Mouse (Mus musculus) urinary bladder, postnatal 10 days (tissue): Measurements from ENCODE around the gene Chaf1a.
"Not testable (repeated sequence)": the region's sequence is repeated elsewhere in the genome, so short reads cannot be mapped to it uniquely, and the experiment has no call there.

Experiments
- DNase-seq: peaks from one replicate; pipeline ENCODE4 v3.0.0; 2022; ENCODE audit warnings: low spot score

Gene Chaf1a

DNA sequence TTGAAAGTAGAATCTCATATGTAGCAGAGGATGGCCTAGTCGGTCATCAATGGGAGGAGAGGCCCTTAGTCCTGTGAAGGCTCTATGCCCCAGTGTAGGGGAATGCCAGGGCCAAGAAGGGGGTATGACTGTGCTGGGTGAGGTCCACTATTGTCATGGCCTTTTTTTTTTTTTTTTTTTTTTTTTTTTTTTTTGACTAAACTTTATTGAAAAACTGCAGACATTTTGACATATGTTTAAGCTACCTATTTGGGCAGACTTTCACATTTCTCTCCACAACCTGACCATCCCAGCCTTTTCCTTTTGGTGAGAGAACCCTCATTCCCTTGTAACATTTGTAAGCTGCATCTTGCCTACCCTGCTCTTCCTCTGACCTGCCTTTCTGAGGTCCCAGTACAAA is 52.1 kb downstream of the Chaf1a start:
- DNase-seq = no peak

DNA sequence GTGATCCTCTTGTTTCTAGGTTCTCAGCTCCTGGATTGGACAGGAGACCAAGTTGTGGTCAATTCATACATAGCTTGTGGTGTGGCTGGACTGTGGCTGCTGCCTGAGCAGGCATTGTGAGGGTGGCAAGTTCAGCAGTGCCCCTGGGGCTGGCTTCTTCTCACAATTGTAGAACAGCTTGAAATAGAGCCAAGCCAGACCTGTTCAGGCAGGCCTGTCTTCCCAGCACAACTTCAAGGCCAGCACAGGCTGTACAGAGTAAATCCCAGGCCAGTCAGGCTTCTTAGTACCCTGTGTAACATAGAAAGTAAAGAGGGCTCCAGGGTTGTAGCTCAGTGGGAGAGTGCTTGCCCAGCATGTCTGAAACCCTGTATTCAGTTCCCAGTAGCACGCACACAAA is 52.6 kb downstream of the Chaf1a start:
- no peak for DNase-seq

DNA sequence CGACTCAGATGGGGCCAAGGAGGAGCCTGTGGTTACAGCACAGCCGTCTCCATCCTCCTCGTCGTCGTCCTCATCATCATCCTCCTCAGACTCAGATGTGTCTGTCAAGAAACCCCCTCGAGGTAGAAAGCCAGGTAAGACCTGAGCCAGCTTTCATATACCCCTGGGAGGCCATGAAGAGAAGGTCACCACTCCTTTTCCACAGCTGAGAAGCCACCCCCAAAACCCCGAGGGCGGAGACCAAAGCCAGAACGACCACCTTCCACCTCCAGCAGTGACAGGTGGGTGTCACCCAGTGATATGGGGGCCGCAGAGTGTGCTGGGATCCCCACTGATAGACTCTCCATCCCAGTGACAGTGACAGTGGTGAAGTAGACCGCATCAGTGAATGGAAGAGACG is 56.6 kb downstream of the Chaf1a start:
- DNase-seq = no peak

DNA sequence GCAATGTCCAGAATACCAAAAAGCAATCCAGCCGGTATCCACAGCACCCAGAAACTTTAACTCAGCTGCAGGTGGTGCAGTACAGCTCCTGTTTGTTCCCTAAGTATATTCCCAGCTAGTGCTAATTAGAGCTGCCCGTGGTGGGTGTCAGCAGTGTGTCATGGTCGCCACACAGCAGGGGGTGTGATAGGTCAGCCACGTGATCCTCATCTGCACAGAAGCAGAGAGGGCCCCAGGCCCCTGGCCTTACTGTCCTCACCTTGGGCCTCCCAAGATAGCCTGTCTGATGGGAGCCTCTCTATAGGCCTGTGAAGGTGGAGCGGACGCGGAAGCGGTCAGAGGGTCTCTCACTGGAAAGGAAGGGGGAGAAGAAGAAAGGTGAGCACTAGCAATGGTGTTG is 57.9 kb downstream of the Chaf1a start:
- no peak for DNase-seq

DNA sequence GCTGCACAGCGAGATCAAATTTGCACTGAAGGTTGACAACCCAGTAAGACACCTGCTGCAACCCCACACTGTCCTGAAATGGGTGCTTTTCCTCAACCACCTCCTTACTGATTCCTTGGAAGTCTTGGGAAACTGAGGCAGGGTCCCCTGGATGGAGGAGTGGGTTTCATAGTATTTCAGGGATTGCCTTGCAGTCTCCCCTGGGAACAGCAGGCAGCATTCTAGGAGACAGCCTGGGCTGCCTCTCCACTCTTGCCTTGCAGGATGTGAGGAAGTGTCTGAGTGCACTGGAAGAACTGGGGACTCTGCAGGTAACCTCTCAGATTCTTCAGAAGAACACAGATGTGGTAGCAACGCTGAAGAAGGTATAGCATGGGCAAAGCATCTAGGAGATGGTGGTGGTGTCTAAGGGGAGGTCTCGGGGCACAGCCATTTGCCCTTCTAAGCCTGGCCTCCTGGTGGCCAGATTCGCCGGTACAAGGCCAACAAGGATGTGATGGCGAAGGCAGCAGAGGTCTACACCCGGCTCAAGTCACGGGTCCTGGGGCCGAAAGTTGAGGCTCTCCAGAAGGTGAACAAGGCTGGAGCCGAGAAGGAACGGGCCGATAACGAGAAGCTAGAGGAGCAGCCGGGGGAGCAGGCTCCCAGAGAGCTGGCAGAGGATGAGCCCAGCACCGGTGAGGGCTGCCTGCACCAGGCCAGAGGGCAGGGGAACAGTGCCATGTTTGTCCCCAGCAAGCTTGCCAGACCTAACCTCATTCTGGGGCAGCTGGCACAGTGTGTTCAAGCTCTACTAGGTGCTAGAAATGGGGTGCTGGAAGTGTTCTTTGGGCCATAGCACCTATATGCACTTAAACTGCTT is 58.7 kb downstream of the Chaf1a start:
- no peak for DNase-seq

DNA sequence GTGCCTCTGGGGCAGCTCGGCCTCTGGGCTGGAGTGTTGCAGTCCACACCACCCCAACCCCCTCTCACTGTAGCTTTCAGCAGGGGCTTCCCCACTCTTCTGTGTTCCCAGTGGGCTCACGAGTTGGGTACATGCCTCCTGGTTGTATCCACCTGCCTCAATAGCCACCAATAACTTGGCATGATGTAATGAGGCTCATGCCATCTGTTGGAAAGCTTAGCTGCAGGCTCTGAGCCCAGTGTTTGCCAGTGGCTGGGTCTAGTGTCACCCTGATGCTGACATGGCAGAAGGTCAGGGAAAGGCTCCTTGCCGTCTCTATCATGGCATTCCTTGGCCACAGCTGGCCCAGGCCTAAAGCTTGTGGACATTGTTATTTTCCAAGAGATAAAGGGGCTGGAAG is 60.6 kb downstream of the Chaf1a start:
- DNase-seq = no peak

DNA sequence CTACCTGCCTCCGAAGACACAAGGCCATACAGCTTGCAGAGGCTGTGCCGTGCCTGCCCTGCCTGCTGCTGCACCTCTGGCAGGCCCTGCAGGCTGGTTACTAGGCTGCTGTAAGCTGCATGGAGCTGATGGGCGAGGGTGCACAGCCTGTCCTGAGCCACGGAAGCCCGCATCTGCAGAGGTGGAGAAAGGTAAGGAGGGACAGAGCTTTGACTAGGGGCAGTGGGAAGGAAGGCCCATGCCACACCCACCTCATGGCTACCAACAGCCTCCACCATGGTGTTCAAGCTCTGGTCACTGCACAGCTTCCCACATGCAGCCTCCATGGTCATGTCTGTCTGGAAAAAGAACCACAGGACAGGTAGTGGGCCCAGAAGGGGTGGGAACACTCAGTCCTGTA is 61.9 kb downstream of the Chaf1a start:
- DNase-seq = no peak

DNA sequence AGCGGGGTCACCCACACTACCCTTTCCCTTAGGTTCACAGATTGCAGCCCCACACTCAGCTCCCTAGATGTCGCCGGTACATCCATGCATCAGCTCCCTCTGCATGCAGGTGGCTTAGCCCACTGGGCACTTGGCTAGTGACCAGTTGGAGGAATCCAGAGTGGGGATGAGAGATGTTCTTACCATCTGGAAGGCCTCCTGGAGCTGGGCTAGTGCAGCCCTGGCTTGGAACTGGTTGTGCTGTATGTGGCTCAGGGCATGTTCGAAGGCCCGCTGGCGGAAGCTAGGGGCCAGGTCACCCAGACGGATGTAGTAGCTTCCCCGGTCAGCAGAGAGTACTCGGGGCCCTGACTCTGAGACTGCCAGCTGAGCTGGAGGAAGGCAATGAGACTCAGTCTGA is 62.7 kb downstream of the Chaf1a start:
- no peak for DNase-seq

DNA sequence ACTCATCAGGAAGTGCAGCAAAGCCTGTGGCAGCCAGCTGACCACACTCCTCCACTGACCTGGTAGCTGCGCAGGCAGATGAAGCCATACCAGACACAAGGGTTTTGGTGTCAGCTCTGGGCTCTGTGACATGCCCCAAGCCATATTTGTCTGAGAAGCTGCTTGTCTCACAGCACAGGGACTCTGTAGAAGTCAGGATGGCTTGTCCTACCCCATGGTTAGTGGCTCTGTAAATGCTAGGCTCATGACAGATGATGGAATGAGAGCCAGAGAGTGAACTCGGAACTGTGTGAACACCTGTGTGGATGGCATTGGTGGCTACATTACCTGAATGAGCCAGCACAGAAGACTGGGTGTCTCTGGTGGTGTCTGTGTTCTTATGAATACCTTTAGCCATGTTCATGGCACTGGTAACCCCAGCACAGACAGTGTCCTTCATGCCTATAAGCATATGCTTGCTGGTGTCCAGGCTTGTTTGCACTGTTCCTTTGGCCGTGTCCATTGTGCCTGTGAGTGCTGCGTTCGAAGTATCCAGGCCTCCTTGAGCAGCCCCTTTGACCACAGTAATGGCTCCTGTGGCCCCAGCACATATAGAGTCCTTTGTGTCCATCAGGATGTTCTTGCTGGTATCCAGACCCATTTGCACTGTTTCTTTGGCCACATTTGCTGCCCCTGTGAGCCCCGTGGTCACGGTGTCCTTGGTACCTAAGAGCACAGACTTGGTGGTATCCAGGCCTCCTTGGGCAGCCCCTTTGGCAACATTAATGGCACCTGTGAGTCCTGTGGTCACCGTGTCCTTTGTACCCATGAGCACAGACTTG is 63.4 kb downstream of the Chaf1a start:
- no peak for DNase-seq

DNA sequence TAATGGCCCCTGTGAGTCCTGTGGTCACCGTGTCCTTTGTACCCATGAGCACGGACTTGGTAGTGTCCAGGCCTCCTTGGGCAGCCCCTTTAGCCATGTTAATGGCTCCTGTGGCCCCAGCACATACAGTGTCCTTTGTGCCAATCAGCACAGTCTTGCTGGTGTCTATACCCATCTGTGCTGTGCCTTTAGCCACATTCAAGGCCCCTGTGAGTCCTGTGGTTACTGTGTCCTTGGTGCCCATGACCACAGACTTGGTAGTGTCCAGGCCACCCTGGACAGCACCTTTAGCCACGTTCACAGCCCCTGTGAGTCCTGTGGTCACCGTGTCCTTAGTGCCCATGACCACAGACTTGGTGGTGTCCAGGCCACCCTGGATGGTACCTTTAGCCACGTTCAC is 64.6 kb downstream of the Chaf1a start:
- DNase-seq = not testable (repeated sequence)

DNA sequence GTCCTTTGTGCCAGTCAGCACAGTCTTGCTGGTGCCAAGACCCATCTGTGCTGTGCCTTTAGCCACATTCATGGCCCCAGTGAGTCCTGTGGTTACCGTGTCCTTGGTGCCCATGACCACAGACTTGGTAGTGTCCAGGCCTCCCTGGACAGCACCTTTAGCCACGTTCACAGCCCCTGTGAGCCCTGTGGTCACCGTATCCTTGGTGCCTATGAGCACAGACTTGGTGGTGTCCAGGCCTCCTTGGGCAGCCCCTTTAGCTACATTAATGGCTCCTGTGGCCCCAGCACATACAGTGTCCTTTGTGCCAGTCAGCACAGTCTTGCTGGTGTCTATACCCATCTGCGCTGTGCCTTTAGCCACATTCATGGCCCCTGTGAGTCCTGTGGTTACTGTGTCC is 66.2 kb downstream of the Chaf1a start:
- DNase-seq = not testable (repeated sequence)

DNA sequence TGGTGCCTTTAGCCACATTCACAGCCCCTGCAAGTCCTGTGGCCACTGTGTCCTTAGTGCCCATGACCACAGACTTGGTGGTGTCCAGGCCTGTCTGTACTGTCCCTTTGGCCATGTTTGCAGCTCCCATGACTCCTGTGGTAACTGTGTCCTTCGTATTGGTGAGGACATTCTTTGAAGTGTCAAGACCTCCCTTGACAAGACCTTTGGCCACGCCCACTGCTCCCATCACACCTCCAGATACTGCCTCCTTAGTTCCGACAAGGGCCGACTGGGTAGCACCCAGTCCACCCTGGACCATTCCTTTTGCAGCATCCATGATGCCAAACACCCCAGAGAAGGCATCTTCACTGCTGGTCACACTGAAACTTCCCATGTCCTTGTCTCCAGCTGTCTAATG is 66.7 kb downstream of the Chaf1a start:
- DNase-seq = no peak

DNA sequence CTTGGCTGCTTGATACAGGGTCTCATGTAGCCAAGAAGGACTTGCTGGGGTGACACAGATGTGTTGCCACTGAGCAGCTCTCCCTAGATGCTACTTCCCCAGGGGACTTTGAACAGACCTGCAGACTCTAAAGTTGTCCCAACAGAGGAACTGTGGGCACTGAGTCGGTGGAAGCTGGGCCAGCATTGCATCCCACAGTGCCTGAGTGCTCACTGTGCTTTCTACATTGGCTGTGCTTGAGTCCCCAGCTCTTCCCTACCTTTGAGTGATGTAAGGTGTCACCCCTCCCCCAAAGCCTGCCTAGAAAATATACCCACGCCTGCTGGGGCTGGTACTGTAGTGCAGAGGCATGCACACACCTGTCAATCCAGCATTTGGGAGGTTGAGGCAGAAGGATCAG is 67.5 kb downstream of the Chaf1a start:
- DNase-seq = no peak

DNA sequence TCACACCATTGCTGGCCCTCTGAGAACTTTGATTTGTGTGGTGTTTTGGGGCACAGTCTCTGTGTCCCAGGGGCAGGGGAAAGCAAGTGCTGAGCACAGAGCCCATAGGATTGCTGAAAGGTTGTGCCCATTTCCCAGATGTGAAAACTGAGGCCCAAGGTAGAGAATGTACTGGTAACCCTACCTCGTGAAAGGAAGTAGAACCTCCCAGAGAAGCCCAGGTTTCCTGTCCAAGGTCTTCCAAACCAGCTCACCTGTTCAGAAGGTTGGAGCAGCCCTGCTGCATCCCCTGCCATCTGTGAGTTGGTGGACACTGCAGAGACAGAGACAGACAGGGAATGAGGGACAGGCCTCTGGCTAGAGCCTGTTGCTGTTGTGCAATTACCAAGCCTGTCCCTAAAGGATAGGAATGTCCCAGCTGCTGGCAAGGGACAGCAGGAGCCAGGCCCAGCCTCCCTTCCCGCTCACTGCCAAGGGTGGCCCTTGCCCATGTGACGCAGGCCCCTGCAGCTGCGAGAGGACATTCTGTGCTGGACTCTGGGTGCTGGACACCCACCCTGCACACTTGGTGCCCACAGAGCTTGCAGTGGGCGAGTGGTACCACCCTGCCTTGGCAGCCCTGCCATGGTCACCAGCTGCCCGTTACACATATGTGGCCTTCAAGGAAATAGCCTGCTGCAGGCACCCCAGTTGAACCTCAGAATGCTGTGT is 68.2 kb downstream of the Chaf1a start:
- DNase-seq = no peak

DNA sequence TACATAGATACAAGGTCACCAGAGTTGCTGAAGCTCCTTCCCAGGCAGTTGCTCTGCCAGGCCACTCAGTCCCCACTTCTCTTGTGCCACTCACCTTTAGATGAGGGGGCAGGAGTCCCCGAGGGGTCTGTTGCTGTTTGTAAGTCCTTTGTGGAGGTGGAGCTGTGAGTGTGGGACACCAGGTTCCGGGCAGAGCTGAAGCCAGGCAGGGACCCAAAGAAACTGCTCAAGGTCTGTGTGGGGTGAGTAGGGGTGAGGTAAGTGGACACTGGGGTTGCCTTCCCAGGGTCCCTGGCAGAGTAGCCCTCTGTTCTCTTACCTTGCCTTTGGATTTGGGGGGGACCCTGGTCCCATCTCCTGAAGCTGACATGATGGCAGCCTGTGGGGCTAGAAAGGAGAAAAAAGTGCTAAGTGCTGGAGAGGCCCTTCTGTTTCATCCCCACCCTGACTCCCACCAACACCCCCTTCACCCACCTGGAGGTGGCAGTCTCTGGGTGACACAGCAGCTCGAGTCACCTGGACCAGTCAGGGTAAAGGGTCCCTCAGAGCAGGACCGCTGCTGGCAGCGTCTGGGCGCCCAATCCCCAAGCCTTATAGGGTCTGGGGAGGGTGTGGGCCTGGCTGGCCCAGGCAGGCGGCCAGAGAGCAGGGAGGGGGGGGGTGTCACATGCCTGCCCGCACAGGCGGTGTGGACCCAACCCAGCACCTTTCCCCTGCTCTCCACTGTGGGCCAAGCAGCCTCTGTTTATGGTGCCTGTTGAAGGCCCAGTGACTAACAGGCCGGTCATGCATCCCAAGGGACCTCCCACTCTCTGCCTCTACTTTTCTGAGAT is 69.2 kb downstream of the Chaf1a start, which contains the start of gene Plin4:
Gene Plin4 (minus strand): TSS at position 585 of the 833 bp plus-strand sequence.
- no peak for DNase-seq

DNA sequence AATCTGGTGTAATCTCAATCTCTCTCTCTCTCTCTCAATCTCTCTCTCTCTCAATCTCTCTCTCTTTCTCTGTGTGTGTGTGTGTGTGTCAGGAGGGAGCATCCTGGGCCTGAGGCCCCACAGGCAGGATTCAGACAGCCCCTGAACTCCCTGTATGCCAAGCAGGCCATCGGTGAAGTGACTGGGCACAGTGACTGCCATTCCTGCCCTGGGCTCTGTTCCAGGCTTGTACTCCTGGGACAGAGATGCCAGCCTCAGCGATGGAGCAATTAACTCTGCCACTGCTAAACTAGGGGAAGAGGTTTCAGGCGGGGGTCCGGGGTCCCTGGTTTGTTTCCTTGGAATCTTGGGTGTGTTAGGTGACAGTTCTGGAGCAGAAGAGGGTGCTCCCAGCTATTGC is 70.3 kb downstream of the Chaf1a start:
- DNase-seq = no peak

DNA sequence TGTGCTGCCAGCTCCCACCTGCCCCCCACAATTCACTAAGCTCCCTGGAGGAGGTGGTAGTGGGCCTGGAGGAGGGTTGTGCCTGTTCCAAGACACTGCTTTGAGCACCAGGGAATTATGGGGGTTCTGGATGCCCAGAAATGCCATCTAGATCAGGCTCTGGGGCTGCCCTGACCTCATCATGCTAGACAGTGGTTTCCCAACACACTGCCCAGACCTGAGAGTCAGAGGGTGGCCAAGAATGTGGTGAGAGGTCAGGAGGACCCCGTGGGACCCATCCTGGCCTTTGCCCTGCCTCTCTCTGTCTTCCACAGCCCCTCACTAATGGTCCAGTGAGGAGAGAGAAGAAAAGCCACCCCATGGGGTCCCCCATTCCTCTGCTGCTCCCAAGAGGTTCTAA is 70.8 kb downstream of the Chaf1a start:
- DNase-seq = no peak

DNA sequence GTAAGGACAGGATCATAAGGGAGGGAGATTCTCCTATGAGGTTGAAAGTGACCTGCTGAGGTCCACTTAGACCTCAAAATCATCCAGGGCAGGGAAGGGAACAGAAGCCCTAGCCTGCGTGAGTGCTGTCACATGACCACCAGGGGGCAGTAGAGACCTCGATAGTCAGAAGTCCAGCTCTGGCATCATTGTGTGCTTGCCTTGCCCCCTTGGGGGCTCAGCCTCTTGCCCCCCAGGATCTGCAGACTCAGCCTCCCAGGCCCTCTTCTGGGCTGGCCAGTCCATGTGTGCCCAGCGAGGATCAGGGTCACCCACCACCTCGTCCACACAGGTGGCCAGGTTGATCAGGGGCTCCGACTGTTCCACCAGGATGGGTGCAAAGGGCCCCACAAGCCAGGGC is 71.6 kb downstream of the Chaf1a start:
- DNase-seq = no peak

DNA sequence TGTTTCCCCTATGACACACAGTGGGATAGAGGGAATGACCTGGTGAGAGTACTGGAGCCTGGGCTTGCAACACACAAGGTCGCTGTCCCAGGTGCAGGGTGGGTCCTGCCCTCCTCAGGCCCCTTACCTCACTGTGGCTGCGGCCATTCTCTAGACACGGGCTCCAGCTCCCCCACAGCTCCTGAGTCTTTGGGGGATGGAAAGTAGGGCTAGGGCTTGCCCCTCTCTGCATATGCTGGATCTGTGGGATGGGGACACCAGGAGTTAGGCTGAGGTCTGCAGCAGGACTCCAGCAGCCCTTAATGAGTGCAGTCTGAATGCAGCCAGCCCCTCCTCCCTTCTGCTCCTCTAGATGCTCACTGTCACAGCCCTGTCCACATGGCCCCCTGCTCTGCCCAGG is 72.5 kb downstream of the Chaf1a start:
- no peak for DNase-seq

DNA sequence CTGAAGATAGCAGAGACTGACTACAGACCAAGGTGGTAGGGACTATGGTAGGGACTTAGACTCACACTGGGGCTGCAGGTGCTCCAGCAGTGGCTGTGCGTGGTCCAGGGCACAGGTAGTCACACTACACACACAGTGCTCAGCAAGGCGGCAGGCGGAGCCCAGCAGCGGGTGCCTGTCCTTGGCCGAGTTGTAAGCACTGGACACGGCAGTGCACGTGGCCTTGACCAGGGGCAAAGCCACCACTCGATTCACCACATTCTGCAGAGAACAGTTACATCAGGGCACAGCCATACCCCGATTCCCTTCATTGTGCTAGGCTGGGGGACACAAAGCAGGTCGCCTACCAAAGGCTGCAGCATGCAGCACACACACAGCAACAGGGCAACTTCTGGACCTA is 76.0 kb downstream of the Chaf1a start:
- DNase-seq = no peak

DNA sequence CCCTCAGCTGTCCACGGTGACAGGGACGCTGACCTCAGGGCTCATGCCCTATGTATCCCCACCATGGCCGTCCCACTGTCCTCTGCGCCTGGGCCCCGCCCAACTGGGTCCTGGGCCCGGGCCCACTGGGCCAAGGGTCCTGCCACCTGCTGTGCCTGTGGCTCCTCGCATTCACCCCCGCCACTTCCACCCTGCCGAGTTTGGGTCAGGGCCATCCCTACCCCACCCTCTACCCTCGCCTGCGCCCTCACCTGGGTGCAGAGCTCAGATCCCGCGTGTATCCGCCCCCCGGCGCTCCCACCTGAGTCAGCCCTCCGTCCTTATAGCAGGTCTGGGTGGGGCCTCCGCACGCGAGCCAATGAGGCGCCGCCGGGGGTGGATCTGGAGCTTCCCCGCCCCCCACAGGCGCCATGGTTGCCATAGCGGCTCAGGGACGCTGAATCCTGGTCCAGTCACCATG is 77.0 kb downstream of the Chaf1a start, which contains the start of gene Plin5:
Gene Plin5 (minus strand): TSS at position 346 of the 460 bp plus-strand sequence.
- no peak for DNase-seq

DNA sequence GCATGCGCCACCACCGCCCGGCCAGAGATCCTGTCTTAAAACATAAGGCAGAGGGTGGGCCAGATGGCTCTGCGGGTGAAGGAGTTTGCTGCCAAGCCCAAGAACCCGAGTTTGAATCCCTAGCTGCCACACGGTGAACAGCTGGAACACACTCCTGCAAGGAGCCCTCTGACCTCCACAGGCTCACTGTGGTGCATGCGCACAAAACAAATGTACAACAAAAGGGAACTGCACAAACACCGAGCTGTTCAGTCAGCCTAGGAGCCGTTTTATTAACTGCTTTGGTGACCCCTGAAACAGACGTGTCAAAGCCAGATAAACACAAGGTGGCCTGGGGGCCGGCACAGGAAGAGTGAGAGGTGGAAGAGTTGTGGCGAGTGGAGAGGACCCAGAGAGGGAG is 79.2 kb downstream of the Chaf1a start:
- DNase-seq = no peak
